Mouse (Mus musculus): ENCODE measurements around the gene Pacsin2.

GRCm38 (mm10) chr15:83512489-83513281, 48.3 kb upstream of the Pacsin2 start:
- TF ChIP-seq CTCF (IDR thresholded peaks at IDR 0.05; ENCODE audit: low read depth, low read length) (no peak), POLR2AphosphoS5 (IDR thresholded peaks at IDR 0.05; ENCODE audit: insufficient replicate concordance, low read depth, low read length) (no peak), GATA1 (IDR thresholded peaks at IDR 0.05; ENCODE audit: borderline replicate concordance, low read length) (no peak), TAL1 (conservative IDR thresholded peaks at IDR 0.05; ENCODE audit: low read depth, low read length) (no peak), GATA2 (IDR thresholded peaks at IDR 0.05; ENCODE audit: borderline replicate concordance, low read depth, low read length) (no peak)

Measured in G1E (cell line).